Mouse (Mus musculus): Measurements from ENCODE around the gene Arl2bp.

The Arl2bp gene

DNA sequence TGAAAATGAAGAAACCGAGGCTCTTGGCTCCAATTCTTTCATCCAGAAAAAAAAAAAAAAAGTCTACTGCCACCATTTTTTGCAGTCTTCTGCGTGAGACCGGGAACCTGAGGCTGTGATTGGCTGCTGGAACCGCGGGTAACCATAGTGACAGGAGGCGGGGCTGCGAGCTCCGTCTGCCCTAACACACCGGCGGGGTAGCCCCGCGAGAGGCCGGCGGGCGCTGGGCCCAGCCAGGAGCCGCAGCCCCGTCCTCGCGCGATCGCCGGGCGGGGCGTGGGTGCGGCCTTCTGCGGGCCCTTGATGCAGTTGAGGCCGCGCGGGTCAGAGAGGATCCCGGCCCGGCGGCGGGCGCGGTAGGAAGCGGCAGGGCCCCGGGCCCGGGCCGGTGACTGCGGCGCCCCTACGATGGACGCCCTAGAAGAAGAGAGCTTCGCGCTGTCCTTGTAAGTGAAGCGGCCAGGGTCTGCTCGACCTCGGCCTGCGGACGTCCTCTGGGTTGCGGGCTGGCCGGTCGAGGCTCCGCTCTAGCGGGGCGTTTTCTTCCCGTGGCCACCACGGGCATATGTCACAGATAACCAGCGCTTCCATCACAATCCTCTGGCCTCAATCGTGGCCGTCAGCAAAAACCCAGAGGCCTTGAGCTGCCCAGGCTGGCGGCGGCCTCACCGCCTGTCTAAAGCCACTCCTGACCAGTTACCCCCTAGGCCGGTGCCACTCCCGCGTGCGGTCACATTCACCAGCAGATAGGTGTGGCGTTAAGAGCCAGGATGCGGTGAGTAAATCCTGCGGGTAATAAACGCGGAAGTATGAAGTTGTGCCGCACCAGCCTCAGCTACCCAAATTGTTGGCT is at the start of gene Arl2bp:
Arl2bp (plus strand) TSS at position 145 of the 853 bp plus-strand sequence.
- DNase-seq (ENCODE audit: low read depth, low spot score) = peak; percentile 84

DNA sequence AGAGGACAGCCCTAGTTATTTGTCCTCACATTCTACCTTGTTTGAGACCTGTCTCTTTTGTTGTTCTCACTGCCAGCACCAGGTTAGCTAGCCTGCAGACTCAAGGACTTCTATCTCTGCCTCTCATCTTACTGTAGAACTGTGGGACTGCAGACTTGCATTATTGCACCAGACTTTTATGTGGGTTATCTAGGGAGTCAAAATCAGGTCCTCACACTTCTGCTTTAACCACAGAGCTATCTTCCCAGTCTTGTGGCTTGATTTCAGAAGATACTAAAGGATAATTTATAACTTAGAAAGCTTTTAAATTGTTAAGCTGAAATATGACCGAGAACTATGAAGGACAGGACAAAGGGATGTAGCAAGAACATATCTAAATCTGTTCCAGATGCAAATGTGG is 41.5 kb upstream of the Arl2bp start:
- no peak for DNase-seq (ENCODE audit: low read depth, low spot score)

DNA sequence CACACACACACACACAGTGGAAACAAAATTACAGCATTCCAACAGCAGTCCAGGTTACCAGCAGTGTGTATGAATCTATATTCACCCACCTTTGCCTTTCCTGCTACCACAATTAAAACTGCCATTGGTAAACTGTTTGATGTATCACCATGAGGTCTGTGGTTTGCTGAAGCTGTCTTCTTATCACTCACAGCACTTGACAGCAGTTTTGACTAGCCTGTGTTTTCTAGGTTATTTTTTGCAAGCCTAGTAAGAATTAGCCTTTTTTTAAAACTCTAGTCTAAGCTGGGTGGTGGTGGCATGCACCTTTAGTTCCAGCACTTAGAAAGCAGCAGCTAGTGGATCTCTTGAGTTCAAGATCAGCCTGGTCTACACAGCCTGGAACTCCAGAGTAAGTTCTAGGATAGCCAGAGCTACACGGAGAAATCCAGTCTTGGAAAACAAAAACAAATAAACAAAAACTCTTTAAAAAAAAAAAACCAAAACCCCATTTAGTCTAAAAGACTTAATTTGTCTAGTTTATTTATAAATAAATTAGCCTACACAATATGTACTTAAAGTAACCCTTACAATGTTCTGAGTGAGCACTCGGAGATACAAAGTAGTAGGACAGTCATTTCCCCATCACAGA is 32.7 kb upstream of the Arl2bp start:
- no peak for DNase-seq (ENCODE audit: low read depth, low spot score)

DNA sequence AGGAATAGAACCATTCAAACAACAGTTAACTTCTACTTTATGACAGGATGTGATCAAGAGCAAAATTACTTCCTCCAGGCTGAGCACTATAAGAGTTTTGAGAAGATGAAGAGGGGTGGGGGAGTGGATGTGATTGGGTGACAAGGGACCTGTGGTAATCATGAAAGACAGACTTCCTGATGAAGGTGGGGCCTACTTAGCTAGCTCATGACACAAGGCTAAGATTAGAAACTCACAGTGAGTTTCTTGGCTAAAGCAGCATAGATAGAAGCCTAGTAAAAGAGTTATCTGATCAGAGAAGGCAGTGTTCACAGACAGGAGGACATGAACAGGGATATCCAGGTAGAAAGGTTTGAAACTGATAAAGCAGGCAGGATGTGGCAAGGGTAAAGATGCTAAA is 32.2 kb upstream of the Arl2bp start:
- no peak for DNase-seq (ENCODE audit: low read depth, low spot score)

DNA sequence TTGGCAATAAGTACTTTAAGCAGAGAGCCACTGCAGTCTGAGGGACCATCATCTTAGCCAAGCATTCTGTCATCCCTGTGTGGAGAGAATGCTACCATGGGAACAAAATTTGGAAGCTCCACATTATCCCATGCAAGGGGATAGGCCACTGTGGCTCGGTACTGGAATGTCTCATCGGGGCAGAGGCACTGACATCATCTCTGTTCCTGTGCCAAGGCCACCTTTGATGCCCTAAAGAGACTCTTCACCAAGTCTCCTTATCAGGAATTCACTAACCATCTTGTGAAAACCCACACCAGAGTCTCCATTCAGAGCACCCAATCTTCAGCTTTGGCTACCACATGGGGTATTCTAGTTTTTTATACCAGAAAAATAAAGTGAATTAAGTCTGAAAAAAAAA is 25.2 kb upstream of the Arl2bp start:
- no peak for DNase-seq (ENCODE audit: low read depth, low spot score)

DNA sequence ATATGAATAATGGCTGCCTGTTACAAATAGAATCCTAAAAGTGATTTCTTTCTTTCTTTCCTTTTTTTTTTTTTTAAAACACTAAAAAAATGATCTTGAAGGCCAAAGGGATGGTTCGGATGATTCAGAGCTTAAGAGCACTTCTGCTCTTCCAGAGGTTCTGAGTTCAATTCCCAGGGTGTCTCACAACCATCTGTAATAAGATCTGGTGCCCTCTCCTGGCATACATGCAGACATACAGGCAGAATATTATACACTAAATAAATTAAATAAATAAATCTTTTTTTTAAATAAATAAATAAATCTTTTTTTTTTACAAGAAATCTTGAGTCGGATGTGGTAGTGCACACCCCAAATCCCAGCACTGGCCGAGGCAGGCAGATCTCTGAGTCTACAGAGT is 24.5 kb upstream of the Arl2bp start:
- no peak for DNase-seq (ENCODE audit: low read depth, low spot score)

DNA sequence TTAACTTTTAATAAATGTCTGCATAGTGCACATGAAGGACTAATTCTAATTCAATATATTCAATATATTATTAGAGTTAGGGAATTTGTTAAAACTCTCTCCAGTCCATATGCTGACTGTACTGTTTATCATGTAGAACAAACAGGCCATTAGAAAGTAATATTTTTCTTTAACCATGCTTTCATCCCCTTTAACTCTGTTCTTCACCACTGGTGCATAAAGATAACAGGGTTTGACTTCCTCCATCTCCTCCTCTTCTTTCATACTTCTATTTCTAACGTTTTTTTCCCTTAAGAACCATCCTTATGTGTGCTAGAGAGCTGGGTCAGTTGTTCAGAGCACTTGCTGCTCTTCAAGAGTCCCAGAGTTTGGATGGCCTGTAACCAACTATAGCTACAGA is 21.2 kb upstream of the Arl2bp start:
- DNase-seq (ENCODE audit: low read depth, low spot score) = no peak

DNA sequence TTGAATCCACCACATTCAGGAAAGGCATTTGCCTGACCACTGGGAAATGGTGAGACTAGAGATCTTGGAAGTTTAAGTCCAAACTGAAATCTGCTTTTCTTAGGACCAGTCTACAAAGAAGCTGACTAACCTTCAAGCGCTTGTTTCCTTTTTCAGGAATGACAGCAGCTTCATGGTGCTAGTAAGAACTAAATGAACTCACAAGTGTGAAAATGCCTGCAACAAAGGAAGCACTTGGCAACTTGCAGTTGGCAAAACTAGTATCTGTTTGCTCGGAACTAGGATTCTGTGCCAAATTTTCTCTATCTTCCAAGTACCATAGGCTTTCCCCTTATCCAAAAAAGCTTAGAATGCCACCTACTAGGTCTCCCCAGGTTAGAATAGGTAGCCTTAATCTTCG is 20.2 kb upstream of the Arl2bp start:
- no peak for DNase-seq (ENCODE audit: low read depth, low spot score)

DNA sequence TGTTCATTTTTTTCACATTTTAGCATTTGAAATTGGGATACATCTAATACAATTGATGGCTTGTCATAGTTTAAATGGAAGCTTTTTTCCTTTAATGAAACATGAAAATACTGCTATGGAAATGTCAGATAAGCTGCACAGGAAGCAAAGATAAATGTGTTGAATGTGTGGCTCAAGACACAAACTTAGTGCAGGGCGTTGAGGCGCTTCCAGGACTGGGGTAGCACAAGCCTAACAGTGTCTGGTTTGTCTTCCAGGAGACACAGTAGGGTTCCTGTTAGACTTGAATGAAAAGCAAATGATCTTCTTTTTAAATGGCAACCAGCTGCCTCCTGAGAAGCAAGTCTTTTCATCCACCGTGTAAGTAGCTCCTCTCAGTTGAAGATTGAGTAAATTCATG is 16.9 kb upstream of the Arl2bp start:
- DNase-seq (ENCODE audit: low read depth, low spot score) = no peak

DNA sequence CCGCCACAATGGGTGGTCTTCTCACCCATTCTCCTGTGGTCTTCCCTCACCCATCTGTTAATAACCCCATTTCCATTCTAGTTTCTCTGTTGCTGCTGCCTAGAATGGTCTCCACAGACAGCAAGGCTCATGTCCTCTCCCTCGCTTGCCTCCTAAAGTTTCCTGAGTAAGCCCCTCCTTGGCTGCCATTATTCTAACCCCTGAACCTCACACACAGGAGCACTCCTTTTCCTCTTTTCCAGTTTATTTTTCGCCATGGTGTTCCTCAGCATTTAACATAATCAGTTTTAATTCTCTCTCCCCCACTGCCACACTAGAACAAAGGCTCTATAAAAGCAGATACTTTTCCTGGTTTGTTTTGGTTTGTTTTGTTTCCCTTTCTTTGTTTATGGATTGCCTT is 13.4 kb upstream of the Arl2bp start:
- no peak for DNase-seq (ENCODE audit: low read depth, low spot score)

DNA sequence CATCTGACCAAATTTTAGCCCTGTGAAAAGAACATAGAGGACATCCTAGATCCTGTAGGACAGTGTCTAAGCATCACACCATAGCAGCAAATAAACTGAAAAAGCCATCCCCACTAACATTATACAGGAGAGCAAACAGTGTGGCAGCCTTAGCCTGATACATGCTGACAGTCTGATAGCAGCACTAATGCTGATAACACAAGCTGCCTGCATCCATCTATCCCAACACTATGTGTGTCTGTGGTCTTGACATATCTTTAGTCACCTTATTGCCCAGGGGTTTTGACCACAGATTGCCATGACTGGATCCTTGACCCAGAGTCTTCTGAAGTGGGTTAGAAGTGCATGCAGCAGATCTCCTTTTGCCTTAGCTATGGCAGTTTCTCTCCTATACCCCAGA is 11.4 kb upstream of the Arl2bp start:
- no peak for DNase-seq (ENCODE audit: low read depth, low spot score)

DNA sequence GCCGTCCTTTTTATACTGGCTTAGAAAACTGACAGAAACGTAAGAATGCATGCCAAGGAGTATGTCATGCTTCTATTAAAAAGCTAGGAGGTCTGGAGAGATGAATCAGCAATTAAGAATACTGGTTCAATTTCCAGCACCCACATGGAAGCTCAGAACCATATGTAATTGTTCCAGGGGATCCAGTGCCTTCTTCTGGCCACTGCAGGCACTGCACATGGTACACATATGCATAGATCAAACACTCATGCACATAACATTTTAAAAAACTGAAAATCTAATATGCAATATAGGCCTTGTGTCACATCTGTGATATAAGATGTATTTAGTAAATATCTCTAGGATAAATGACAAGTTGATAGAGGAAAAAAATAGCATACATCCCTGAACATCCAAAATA is 8.4 kb upstream of the Arl2bp start:
- no peak for DNase-seq (ENCODE audit: low read depth, low spot score)

DNA sequence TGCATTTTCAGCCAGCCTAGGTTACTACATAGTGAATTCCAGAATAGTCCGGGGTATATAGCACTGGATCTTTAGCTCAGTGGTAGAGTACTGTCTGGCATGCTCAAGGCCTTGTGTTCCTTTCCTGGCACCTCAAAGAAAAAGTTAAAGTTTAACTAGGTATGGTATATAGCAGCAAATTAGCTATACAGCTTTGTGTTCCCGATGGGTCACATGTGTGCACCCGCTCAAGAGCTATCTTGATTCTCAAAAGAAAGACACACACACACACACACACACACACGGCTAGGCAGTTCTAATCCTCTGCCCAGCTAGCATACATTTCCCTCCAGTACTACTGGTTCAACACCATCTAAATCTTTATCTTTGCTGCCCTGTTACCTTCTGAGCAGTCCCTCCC is 6.0 kb upstream of the Arl2bp start:
- no peak for DNase-seq (ENCODE audit: low read depth, low spot score)

DNA sequence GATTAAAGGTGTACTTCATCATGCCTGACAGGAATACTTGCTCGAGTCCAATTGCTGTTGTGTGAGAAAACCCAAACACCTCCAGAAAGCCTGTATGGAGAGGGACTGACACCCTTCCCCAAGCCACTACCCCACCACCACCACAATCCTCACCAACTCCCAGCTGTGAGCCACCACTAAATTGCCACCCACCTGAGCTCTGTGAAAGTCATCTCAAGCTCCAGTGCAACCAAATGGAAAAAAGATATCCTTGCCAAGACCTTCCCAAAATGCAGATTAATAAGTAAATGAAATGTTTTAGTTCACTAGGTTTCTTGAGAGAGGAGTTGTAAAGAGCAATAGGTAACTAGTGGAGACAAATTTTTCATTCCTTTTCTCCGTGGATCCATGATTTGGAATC is 1.7 kb upstream of the Arl2bp start:
- no peak for DNase-seq (ENCODE audit: low read depth, low spot score)

DNA sequence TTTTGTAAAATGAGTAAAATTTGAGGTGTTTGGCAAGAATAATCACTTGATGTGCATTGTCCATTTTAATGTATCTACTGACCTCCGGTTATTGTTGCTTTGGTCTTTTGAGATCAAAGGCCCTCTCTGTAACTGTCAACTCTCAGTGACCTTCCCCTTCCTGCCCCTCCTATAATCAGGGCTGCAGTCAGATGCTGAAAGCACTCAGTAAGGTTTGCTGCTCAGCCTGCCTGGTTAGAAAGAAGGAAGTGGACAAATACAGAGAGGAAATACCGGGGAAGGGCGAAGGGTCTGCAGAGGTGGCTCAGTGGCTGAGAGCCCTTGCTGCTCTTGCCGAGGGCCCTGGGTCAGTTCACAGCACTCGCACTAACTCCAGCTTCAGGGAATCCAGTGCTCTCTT is 8.0 kb downstream of the Arl2bp start:
- DNase-seq (ENCODE audit: low read depth, low spot score) = no peak

DNA sequence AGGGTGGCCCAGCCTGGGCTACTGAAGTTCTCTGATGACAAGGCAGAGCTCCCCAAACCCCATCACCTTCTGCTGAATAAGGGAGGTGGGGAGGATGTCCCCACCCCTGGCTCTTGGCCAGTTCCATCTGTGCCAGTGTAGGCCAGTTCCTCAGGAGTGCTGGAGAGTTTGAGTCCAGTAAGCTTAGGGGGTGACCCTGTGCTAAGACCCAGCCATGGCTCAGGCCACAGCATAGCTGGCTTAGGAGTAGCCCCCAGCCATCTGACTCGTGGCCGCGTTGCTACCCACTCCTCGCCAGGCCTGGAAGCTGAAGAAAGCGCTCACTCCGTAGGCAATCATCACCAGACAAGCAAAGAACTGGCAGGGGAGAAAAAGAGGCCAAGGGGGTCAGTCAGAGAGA is 9.5 kb downstream of the Arl2bp start:
- DNase-seq (ENCODE audit: low read depth, low spot score) = no peak

DNA sequence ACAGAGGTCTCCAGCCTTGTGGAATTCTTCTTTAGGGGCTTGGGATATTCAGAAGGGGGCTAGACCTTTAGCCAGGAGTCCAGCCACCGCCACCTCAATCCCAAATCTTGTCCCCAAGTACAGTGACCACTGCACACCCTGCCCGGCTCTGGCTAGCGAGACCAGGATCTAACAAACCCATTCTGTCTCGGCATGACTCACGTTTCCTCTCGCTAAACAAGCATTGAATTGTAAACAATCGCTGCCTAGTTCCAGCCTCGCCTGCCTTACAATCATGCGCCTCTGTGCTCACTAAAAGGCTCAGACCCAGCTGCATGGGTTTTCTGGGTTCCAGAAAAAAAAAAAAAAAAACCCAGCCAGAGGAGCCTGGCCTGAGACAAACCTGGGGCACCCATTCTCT is 12.2 kb downstream of the Arl2bp start:
- no peak for DNase-seq (ENCODE audit: low read depth, low spot score)

DNA sequence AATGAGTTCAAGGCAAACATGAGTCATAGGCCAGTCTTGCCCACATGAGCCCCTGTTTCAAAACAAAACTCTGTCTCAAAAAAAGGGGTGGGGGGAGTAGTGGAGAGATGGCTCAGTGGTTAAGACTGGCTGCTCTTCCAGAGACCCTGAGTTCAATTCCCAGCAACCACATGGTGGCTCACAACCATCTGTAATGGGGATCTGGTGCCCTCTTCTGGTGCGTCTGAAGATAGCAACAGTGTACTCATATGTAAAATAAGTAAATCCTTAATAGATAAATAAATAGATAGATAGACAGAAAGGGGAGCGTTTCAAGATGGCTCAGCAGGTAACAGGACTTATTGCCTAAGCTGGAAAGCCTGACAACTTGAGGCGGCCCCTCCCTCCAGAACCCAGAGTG is 14.0 kb downstream of the Arl2bp start:
- no peak for DNase-seq (ENCODE audit: low read depth, low spot score)

DNA sequence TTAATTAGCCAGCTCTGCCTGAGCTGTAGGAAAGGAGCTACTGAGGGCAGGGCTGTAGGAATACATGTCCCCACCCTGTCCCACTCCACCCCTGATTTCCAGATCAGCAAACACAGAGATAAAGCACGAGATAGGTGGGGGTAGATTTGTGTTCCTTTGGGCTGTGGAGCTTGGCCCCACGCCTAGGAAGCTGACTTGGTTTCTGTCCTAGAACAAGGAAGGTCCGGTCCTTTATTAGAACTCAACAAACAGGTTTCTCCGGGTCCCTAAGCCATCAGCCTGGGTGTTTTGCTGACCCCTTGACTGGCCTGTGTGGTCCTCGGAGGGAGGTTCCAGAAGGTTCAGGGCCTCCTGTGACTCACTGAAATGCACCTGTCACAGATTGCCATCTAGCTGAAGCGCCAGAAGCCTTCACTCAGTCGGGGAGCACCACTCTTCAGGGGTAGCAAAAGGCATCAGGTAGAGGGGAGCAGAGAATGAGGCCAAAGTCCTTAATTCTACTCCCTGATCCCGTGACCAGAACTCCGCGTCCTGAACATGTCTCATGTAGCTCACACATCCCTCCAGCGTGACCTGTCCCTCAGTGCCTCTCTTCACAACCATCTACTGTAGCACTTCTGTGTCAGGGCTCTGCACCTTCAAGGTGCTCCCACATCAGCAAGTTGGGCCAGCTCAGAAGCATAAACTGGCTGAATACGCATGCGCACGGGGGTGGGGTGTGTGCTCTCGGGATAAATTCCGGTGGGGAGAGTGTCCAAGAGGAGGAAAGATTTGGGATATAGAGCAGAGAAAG is 16.5 kb downstream of the Arl2bp start:
- no peak for DNase-seq (ENCODE audit: low read depth, low spot score)

DNA sequence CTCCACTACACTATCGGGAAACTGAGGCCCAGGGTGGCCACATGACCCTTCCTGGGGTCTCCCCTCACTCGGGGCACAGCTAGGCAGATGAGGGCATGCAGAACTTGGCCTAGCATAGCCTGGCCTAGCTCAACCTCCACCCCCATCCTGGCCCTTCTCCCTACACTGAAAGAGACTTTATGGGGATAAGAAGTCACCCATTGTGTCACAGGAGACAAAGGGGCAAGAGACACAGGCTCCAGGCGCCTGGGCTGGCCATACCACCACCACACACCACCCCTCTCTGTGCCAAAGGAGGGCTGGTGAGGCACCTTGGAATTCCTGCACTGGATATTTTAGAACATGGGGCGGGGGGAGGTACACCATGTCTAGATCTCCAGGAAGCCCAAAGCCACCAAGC is 17.9 kb downstream of the Arl2bp start:
- DNase-seq (ENCODE audit: low read depth, low spot score) = no peak

DNA sequence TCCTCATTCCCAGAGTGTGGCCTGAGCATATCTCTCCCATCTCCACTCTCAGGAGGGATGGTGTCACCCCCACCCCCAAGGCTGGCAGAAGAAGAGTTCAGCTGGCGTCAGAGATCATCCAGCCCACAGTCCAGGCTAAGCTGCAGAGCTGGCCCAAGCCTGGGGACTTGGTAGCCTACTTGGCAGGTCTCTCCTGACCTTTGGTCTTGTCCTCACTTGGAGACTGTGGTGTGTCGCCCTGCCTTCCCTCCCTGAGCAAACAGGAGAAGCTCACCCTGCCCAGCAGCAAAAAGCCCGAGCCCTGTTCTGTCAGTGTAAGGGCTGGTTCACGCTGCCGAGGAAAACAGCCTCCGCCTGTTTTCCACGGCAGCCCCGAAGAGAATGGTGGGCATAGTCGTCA is 19.6 kb downstream of the Arl2bp start:
- DNase-seq (ENCODE audit: low read depth, low spot score) = no peak

DNA sequence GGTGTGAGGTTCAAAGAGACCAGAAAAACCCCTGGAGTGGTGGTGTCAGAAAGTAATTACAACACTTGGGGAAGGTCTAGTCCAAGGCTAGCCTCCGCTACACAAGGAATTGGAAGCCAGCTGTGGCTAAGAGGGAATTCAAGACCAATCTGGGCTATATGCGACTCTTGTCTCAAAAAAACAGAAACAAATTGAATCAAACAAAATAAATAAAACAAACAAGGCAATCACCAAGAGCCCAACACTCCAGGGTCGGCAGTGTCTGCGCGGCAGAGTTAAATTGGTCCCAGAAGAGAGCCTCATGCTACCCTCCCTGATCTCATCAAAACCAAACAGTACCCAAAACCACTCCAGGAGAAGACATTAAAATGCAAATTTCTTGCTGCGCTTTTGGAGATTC is 28.3 kb downstream of the Arl2bp start:
- DNase-seq (ENCODE audit: low read depth, low spot score) = no peak
